Mouse (Mus musculus) forebrain, embryonic 12.5 days (tissue): Measurements from ENCODE around the gene Agap1. TPM values are rescaled to one million over a fixed set of nuclear protein-coding genes. Genes with fewer than 3 reads are reported as not detected.

Experiments used
- ATAC-seq: fragments of 200-750 bp; cut with Nextera tagmentation; 2 replicates; pipeline ENCODE4 v1.8.0; 2017; ENCODE audit warnings: moderate TSS enrichment; ENCODE audit not compliant: low FRiP score
- H3K27ac ChIP-seq: fragments of 300-500 bp; sonication (generic); 2 replicates; pipeline ENCODE4 v1.5.1; 2016; ENCODE audit warnings: mild to moderate bottlenecking
- H3K27me3 ChIP-seq: fragments of 300-500 bp; sonication (generic); 2 replicates; pipeline ENCODE4 v1.6.1; 2016; ENCODE audit warnings: mild to moderate bottlenecking
- H3K36me3 ChIP-seq: fragments of 300-500 bp; sonication (generic); replicated peaks from 2 replicates; pipeline ENCODE4 v1.6.1; 2016; ENCODE audit warnings: mild to moderate bottlenecking
- H3K4me1 ChIP-seq: fragments of 300-500 bp; sonication (generic); 2 replicates; pipeline ENCODE4 v1.6.1; 2016
- H3K4me2 ChIP-seq: fragments of 300-500 bp; sonication (generic); 2 replicates; pipeline ENCODE4 v1.6.1; 2016; ENCODE audit warnings: mild to moderate bottlenecking, moderate library complexity
- H3K4me3 ChIP-seq: fragments of 300-500 bp; sonication (generic); replicated peaks from 2 replicates; pipeline ENCODE4 v1.5.1; 2016; ENCODE audit warnings: mild to moderate bottlenecking
- H3K9ac ChIP-seq: fragments of 300-500 bp; sonication (generic); 2 replicates; pipeline ENCODE4 v1.6.1; 2016; ENCODE audit warnings: mild to moderate bottlenecking
- H3K9me3 ChIP-seq: fragments of 300-500 bp; sonication (generic); 2 replicates; pipeline ENCODE4 v1.6.1; 2016
- WGBS: fragments of 180-500 bp; shearing (Covaris S2); methylation state at CpG from one replicate; pipeline ENCODE4 v1.1.7; 2016; 5-methylcytosine and 5-hydroxymethylcytosine counted together
- polyA plus RNA-seq: library from polyadenylated mRNA; unstranded; fragments of >200 nt; fragmentation: Nextera tagmentation; extraction: Ambion mirVana; gene quantifications from 2 replicates; pipeline ENCODE4 v1.2.1, GENCODE M21; 2016

Agap1 gene
- polyA plus RNA-seq, 1 experiment from 2014 or later, result 49.9 TPM

DNA sequence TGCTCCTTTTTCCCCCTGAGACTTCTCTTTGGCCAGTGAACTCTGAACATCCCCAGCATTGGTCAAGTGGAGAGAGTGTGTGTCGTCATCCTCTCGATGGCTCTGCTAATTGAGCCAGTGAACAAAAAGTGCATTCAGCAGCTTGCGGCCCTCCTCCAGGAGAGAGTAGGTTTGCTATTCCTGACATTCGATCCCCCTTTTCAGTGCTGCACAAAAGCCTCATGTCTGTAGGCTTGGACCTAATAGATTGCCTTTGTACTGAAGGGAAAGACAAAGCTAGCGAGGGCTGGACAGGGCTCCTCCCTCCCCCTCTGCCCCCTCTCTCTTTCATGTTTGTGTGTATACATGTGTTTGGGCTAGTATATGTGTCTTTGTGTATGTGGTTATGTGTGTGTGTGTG lies 63.2 kb downstream of the Agap1 start:
- H3K4me3 ChIP-seq, result no peak overlapping the region
- no peaks in the 10 kb centered on the region for H3K36me3 ChIP-seq
- 3% methylated on average over 5 of the region's 5 CpGs for WGBS
- peak overlapping the region; percentile 2; the same call in 1 of the 2 replicates for H3K27ac ChIP-seq
- no peaks in the 10 kb centered on the region for H3K9me3 ChIP-seq
- peak; percentile 45 for ATAC-seq
- H3K9ac ChIP-seq, result 0 out of 2 replicates have a peak overlapping the region, but pooled peaks have one; percentile 33
- peaks cover 67% of the 10 kb centered on the region for H3K4me1 ChIP-seq
- peaks cover 76% of the 10 kb centered on the region for H3K27me3 ChIP-seq
- peak overlapping the region; percentile 17; the same call in 1 of the 2 replicates for H3K4me2 ChIP-seq

DNA sequence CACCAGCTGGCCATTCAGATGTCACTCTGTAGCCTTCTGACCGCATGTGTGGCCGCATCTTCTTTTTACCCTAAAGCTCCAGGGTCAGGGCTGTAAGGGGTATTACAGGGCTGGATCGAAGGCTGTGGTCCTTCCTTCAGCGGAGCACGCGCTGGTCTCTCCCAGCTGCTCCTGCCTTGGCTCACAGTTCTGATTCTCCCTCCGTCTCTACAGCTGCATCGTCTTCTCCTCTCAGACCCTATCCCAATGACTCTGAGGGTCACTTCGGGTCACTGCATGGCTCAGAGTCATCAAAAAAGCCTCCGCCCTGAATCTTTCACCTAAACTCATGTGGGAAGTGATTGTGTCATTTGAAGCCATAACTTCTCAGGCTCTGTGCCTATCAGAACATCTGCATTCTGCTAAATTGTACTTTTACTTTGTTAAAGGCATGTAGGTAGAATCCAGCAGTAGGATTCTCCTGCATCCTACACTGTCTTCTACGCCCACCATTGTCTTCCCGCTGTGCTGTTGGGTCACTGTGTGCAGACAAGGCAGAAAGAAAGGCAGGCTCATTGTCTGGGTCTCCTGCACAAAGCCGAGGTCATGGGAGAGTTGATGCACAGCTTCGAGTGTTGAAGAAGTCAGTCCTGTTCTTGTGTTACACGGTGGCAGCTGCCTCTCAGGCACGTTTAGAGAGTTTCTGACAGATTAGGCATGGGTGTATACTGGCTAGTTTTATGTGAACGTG lies 65.5 kb downstream of the Agap1 start:
- no peaks in the 10 kb centered on the region for H3K9me3 ChIP-seq
- H3K4me3 ChIP-seq, result no peak overlapping the region
- WGBS, result 40% methylated on average over 17 of the region's 17 CpGs
- H3K4me1 ChIP-seq, result peaks cover 75% of the 10 kb centered on the region
- peaks cover 67% of the 10 kb centered on the region for H3K27me3 ChIP-seq
- ATAC-seq, result no peak
- no peak overlapping the region for H3K9ac ChIP-seq
- H3K27ac ChIP-seq, result no peak overlapping the region
- no peak overlapping the region for H3K4me2 ChIP-seq
- H3K36me3 ChIP-seq, result no peaks in the 10 kb centered on the region

DNA sequence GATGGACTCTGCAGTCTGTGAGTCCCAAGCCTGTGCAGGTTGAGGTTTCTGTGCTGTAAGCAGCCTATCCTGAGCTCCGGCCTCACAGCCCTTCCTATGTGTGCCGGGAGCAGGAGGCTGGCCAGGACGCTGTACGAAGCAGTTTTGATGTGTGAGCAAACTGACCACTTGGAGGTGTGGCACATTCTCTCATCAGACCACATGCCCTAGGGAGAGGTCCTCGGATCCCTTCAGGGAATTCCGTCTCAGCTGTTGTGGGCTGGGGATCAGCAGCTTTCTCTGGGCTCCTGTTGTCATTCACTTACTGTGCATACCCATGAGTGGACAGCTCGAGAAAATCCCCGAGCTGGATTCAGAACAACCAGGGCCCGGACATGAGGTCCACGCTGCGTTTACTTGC lies 66.8 kb downstream of the Agap1 start:
- no peak for ATAC-seq
- 70% methylated on average over 11 of the region's 11 CpGs for WGBS
- peaks cover 55% of the 10 kb centered on the region for H3K27me3 ChIP-seq
- H3K27ac ChIP-seq, result no peak overlapping the region
- H3K9ac ChIP-seq, result no peak overlapping the region
- H3K4me1 ChIP-seq, result peaks cover 70% of the 10 kb centered on the region
- no peak overlapping the region for H3K4me2 ChIP-seq
- H3K4me3 ChIP-seq, result no peak overlapping the region
- H3K36me3 ChIP-seq, result no peaks in the 10 kb centered on the region
- H3K9me3 ChIP-seq, result no peaks in the 10 kb centered on the region

DNA sequence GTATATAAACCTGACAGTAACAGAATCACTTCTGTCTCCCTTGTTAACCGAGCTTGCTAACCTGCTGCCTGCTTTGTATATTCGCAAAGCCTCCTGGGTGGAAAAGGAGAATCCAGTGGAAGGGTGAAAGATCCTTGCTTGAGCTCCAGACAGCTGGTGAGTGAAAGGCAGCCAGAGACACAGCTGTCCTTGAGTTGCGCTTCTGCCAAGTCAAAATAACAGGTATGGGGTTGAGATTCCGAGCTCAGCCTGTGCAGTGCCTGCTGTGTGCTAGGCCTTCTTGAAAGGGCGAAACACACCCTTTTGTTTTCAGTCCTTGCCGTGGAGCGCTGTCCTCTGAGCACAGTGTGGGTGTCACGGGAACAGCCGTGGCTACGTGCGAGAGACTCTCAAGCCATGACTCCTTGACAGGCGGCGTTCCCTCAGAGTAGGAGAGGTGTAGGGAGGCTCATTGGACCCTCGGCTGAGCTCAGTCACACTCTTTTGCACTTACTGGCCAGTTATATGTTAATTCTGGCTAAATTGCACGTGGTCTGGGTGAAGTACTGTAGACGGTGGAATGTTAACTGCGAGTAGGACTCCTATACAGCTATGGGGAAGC lies 67.4 kb downstream of the Agap1 start:
- Histone ChIP-seq H3K36me3 (no peaks in the 10 kb centered on the region), H3K4me2 (no peak overlapping the region), H3K27ac (no peak overlapping the region), H3K27me3 (peaks cover 51% of the 10 kb centered on the region), H3K4me1 (peaks cover 63% of the 10 kb centered on the region), H3K4me3 (no peak overlapping the region), H3K9ac (no peak overlapping the region), H3K9me3 (no peaks in the 10 kb centered on the region)
- no peak for ATAC-seq
- WGBS, result 47% methylated on average over 17 of the region's 17 CpGs

DNA sequence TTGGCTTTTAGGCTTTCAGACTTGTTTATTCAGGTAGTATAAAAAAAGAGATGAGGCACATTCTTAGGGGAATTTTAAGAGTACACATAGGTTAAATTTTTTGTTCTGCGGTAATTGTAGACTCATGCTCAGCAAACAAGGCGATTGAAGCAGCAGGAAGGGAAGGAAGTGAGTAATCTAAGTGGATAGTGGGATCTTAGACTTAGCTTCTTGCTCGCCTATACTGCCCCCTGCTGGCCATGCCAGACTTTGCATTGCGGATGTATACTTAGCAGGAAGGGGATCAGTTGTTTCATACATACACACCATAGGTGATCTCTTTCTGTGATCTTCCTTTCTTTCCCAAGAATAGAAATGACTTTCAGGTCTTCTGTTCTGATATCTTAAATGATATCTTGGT lies 69.8 kb downstream of the Agap1 start:
- Histone ChIP-seq H3K27ac (no peak overlapping the region), H3K27me3 (peaks cover 37% of the 10 kb centered on the region), H3K4me1 (peaks cover 61% of the 10 kb centered on the region), H3K9me3 (no peaks in the 10 kb centered on the region), H3K4me2 (no peak overlapping the region), H3K36me3 (no peaks in the 10 kb centered on the region), H3K9ac (no peak overlapping the region), H3K4me3 (no peak overlapping the region)
- WGBS, result 7% methylated on average over 4 of the region's 4 CpGs
- ATAC-seq, result peak; percentile 40

DNA sequence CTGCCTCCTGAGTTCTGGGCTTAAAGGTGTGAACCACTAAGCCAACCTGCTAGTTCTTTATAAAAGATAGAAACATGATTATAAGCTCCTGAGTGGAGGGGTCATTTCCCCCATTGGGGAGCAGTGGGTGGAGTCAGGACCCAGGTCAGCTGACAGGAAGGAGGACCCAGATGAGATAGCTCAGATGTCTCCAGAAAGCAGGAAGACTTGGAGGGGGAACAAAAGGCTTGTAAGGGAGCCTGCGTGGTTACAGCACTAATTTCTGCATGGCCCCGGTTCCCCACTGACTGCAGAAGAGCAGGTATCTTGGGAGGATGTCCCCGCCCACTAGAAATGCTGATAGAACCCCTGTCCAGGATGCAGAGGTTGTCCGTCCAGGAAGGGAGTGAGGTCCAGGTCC lies 70.4 kb downstream of the Agap1 start:
- Histone ChIP-seq H3K27ac (no peak overlapping the region), H3K36me3 (no peaks in the 10 kb centered on the region), H3K4me3 (no peak overlapping the region), H3K4me2 (no peak overlapping the region), H3K9ac (no peak overlapping the region), H3K27me3 (peaks cover 30% of the 10 kb centered on the region), H3K9me3 (no peaks in the 10 kb centered on the region), H3K4me1 (peaks cover 55% of the 10 kb centered on the region)
- no peak for ATAC-seq
- 77% methylated on average over 4 of the region's 4 CpGs for WGBS

DNA sequence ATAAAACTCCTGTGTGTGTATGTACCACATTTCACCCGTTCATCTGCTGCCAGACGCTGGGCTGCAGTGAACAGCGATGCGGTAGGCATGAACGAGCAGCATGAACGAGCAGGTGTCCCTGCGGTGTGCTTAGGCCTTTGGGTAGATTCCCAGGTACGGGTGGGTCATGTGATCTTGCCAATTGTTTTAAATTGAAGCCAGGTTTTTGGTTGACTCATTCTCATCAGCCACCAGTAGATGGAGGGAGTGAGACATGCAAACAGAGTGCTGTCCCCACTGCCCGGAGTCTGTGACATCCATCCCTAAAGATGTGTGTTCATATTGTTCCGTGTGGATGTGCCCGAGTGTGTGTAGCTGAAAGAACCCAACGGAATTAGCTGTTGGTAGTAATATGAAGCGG lies 71.2 kb downstream of the Agap1 start:
- WGBS, result 41% methylated on average over 13 of the region's 13 CpGs
- Histone ChIP-seq H3K27ac (no peak overlapping the region), H3K4me1 (peaks cover 47% of the 10 kb centered on the region), H3K9me3 (no peaks in the 10 kb centered on the region), H3K36me3 (no peaks in the 10 kb centered on the region), H3K27me3 (peaks cover 23% of the 10 kb centered on the region), H3K4me2 (no peak overlapping the region), H3K9ac (no peak overlapping the region), H3K4me3 (no peak overlapping the region)
- peak; percentile 42; the same call in 1 of the 2 replicates for ATAC-seq

DNA sequence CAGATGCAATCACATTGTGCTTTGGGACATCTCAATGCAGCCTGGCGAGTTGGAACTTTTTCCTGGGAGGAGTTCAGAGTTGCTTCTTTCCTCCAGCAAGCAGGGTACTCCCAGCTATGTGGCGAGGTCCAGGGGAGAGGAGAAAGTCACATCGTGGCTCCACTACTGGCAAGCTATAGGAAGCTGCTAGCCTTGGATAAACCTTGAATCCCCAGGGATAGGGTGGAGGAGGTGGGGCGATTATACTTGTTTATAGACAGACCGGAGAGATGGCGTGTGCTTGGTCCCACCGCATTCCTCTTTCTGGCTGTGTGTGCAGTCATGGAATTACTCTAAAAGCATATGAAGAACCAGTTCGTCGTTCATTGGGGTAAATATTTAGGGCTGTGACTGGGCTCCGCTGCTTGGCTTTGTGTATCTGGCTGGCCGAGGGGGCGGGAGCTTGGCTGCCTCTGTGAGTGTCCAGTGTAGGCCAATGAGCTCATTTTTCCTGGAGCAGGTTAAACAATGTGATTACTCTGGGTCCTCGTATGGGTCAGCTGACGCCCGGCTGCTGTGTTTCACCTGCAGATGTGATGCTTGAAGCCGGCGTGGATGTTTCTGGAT lies 74.2 kb downstream of the Agap1 start:
- Histone ChIP-seq H3K4me2 (no peak overlapping the region), H3K4me1 (peaks cover 25% of the 10 kb centered on the region), H3K4me3 (no peak overlapping the region), H3K9me3 (0 out of 2 replicates have a peak, but pooled peaks cover 3% of the 10 kb centered on the region), H3K36me3 (0 out of 2 replicates have a peak, but pooled peaks cover 3% of the 10 kb centered on the region), H3K9ac (no peak overlapping the region), H3K27me3 (0 out of 2 replicates have a peak, but pooled peaks cover 4% of the 10 kb centered on the region), H3K27ac (no peak overlapping the region)
- no peak for ATAC-seq
- 73% methylated on average over 17 of the region's 17 CpGs for WGBS

DNA sequence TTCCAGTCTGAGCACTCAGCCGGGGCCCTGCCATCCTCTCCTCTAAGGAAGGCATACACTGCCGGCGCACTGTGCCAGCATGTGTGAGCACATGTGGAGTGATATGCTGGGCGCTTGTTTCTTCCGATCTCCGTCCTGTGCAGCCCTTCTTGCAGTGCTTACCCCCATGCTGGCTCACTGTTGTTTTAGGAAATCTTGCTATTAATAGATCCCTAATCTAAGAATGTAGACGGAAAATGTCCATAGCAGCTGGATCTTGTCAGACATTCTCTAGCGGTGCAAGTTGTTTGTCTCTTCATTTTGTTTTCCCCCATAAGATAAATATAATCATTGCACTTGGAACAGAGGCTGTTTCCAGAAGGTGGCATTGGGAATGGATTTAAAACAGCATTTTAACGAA lies 79.1 kb downstream of the Agap1 start:
- H3K4me3 ChIP-seq, result no peak overlapping the region
- no peak overlapping the region for H3K27ac ChIP-seq
- H3K9ac ChIP-seq, result no peak overlapping the region
- 86% methylated on average over 9 of the region's 9 CpGs for WGBS
- peaks cover 15% of the 10 kb centered on the region for H3K4me1 ChIP-seq
- H3K27me3 ChIP-seq, result no peaks in the 10 kb centered on the region
- H3K9me3 ChIP-seq, result 0 out of 2 replicates have a peak, but pooled peaks cover 3% of the 10 kb centered on the region
- ATAC-seq, result no peak
- H3K4me2 ChIP-seq, result no peak overlapping the region
- 0 out of 2 replicates have a peak, but pooled peaks cover 3% of the 10 kb centered on the region for H3K36me3 ChIP-seq

DNA sequence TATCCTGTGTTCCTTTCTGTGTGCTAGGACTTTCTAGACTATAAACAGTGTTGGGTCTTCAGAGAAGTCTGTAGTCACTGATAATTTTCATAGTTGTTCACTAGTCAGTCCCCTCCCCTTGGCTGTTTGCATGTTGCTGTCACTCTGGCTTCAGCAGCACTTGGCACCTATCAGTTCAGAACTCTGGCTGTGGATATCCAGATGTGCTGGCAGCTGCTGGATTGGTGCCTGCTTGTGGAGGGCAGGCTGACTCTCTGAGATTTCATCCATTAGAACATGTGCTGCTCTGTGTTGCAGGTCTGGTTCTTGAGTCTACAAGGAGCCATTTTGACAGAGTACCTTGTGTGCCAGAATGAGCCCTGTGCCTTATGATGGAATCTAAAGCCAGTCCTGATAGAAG lies 80.6 kb downstream of the Agap1 start:
- Histone ChIP-seq H3K27ac (no peak overlapping the region), H3K4me2 (no peak overlapping the region), H3K4me3 (no peak overlapping the region), H3K9ac (no peak overlapping the region), H3K36me3 (0 out of 2 replicates have a peak, but pooled peaks cover 3% of the 10 kb centered on the region), H3K9me3 (0 out of 2 replicates have a peak, but pooled peaks cover 3% of the 10 kb centered on the region), H3K27me3 (no peaks in the 10 kb centered on the region), H3K4me1 (peaks cover 13% of the 10 kb centered on the region)
- ATAC-seq, result no peak

DNA sequence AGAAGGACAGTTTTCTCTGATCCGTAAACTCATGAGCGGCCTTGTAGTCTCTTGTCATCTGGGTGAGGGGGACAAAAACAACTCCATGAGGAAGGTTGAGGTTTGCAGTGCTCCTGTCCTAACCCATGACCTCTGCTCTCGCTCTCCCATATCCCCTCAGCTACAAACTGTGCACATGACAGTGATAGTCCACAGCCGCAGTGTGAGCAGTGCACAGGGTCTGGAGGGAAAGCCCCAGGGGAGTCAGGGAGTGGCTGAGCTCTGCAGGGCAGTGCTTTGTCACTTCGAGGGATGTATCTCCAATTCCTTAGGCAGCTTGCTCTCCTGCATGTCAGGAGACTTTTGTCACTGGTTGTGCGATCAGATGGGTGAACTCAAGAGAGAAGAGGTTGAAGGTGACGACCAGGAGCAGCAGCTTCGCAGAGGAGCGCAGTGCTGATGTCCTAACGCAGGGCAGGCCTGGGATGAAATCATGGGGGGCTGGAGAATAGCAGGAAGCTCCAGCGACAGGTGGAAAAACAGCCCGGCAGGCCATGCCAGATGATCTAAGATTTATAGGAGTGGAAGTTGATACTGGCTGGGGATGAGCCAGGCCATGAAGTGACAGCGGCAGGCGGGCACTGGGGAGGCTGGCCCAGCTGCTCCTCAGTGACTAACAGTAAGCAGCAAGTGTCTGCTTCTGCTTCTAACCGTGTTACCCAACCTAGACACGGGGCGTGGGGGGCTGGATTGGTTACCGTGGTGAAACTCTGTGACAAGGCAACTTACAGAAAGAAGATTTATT lies 83.7 kb downstream of the Agap1 start:
- WGBS, result 87% methylated on average over 18 of the region's 18 CpGs
- H3K4me3 ChIP-seq, result no peak overlapping the region

DNA sequence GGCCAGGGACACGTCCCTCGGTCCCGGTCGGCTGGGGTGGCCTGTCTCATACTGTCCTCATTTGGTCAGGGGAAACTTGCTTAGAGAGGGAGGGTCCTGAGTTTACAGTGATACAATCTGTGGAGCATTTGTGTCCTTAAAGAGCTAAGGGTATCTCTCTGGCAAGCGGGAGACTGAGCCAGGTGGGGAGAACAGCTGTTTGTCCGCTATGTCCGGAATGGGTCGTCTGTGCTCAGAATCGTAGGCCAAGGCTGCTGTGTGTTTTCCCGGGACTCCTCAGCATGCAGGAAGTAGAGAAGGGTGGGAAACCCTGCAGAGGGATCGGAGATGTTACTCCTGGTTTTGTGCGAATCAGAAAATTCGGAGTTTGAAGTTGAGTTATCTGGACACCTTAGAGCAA lies 84.5 kb downstream of the Agap1 start:
- H3K4me1 ChIP-seq, result peaks cover 45% of the 10 kb centered on the region
- no peak overlapping the region for H3K27ac ChIP-seq
- WGBS, result 92% methylated on average over 13 of the region's 13 CpGs
- no peaks in the 10 kb centered on the region for H3K9me3 ChIP-seq
- H3K4me3 ChIP-seq, result no peak overlapping the region
- H3K36me3 ChIP-seq, result no peaks in the 10 kb centered on the region
- H3K4me2 ChIP-seq, result no peak overlapping the region
- no peaks in the 10 kb centered on the region for H3K27me3 ChIP-seq
- no peak for ATAC-seq
- no peak overlapping the region for H3K9ac ChIP-seq

More for the DNA sequence above, 83.7 kb downstream of the Agap1 start:
- Histone ChIP-seq H3K36me3 (no peaks in the 10 kb centered on the region), H3K27me3 (no peaks in the 10 kb centered on the region), H3K9me3 (no peaks in the 10 kb centered on the region), H3K4me1 (peaks cover 44% of the 10 kb centered on the region), H3K9ac (no peak overlapping the region), H3K4me2 (no peak overlapping the region), H3K27ac (no peak overlapping the region)
- ATAC-seq, result no peak
